Mouse (Mus musculus) fibroblast of lung, adult 2 months (primary cell): ENCODE measurements around the gene Slc26a3.

Experiments
- DNase-seq: peaks from one replicate; pipeline ENCODE4 v3.0.0-alpha.2; 2011; ENCODE audit warnings: low read depth

Gene Slc26a3

GRCm38 (mm10) chr12:31390571-31390970 lies at the start of gene Slc26a3:
Slc26a3 (plus strand) TSS chr12:31390871.
- no peak for DNase-seq

GRCm38 (mm10) chr12:31350191-31350943 lies 40.3 kb upstream of the Slc26a3 start:
- no peak for DNase-seq

GRCm38 (mm10) chr12:31350944-31351928 lies 39.4 kb upstream of the Slc26a3 start, which contains the start of gene Dld:
Dld (minus strand) TSS chr12:31351453.
- peak; percentile 92 for DNase-seq

- DNase-seq, result no peak
Measured at GRCm38 (mm10) chr12:31366428-31366827, 24.2 kb upstream of the Slc26a3 start.

GRCm38 (mm10) chr12:31367721-31368120 lies 22.9 kb upstream of the Slc26a3 start:
- DNase-seq, result no peak

DNA sequence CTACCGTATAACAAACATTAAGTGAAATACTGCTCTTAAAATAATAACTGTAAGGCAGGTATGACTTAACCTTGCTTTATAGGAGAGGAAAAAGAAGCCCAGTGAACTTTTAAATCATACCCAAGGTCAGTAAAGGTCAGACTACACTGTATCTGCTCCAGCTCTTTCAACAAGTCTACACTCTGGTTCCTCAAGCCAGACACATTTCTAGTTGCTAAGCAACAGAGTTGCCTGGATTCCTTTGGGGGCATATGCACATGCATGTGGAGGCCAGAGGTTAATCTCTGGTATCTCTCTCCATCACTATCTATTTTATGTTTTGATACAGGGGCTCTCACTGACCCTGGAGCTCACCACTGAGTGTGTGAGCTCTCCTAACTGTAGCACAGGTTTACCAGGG lies 21.6 kb upstream of the Slc26a3 start:
- no peak for DNase-seq

GRCm38 (mm10) chr12:31369656-31370055 lies 21.0 kb upstream of the Slc26a3 start:
- no peak for DNase-seq

GRCm38 (mm10) chr12:31374603-31375282 lies 15.9 kb upstream of the Slc26a3 start:
- DNase-seq, result peak; percentile 41

DNA sequence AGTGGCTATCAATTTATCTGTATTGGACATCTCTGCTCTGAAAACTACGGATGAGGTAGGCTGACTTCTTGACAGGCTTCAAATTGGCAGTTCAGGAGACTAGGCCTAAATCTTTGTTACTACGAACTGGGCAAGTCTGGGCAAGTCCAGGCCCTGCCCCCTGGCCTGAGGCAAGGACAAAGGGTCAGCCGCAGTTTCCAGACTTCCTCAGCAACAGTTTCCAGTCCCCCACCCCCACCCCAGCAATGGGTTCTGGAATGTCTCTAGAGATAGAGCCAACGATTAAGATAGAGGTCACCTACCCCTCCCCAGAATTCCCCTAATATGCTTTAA lies 15.4 kb upstream of the Slc26a3 start:
- DNase-seq, result no peak

- DNase-seq, result no peak
Measured at GRCm38 (mm10) chr12:31376326-31376950, 14.2 kb upstream of the Slc26a3 start.

GRCm38 (mm10) chr12:31377241-31377640 lies 13.4 kb upstream of the Slc26a3 start:
- DNase-seq, result no peak

GRCm38 (mm10) chr12:31380878-31381277 lies 9.8 kb upstream of the Slc26a3 start:
- no peak for DNase-seq

DNA sequence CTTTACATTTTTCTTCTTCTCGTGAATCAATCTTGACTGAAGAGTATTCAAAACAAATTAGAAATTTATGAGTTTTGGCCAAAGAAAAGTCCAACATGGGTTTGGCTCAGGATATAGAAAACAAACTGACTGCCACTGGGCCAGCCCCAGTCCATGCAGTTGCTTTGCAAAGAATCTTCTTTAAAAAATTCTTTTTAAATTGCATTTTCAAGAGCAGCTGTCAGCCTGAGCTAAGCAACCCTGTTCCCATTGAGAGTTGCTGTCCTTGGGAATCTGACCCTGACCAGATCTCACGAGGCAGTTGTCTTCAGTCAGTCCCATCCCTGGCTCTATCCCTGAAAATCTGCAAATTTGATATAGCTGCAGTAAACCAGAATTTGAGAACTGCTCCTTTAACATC lies 8.2 kb upstream of the Slc26a3 start:
- DNase-seq, result no peak

GRCm38 (mm10) chr12:31387303-31387702 lies 3.4 kb upstream of the Slc26a3 start:
- DNase-seq, result no peak

DNA sequence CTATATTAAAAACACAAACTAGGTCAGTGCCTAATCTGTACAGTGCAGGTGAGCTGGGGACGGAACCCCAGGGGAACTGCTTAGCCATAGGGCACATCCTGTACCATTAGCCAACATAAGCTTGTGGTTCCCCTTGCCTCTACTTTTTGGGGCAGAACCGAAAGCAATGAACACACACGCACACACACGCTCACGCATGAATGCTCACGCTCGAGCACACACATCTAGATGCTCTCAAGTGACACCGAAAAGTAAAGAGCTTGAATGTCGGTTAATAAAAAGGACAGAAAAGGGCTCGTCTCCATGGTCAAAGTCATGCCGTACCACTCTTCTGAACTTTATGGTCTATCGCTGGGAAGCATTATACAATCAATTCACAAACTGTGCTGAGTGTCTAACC lies 1.0 kb downstream of the Slc26a3 start:
- no peak for DNase-seq

GRCm38 (mm10) chr12:31395895-31396294 lies 5.2 kb downstream of the Slc26a3 start:
- DNase-seq, result no peak

- DNase-seq, result no peak
Measured at GRCm38 (mm10) chr12:31397709-31398108, 7.0 kb downstream of the Slc26a3 start.

DNA sequence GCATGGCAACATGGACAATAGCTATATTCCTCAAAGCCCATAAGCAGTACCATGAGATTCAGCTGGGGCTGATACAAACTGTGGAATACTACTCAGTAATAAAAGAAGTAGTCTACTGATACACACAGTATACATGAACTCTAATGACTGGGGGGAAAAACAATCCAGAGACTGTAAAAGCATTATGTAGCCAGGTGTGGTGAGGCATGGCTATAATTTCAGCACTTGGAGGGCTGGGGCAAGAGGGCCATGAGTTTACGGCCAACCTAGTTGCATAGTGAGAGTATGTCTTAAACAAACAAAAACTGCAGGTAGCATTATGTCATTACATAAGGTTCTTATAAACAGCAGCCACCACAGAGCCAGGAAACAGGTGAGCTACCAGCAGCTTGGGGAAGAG lies 10.2 kb downstream of the Slc26a3 start:
- no peak for DNase-seq

- no peak for DNase-seq
Measured at GRCm38 (mm10) chr12:31401930-31402329, 11.3 kb downstream of the Slc26a3 start.

DNA sequence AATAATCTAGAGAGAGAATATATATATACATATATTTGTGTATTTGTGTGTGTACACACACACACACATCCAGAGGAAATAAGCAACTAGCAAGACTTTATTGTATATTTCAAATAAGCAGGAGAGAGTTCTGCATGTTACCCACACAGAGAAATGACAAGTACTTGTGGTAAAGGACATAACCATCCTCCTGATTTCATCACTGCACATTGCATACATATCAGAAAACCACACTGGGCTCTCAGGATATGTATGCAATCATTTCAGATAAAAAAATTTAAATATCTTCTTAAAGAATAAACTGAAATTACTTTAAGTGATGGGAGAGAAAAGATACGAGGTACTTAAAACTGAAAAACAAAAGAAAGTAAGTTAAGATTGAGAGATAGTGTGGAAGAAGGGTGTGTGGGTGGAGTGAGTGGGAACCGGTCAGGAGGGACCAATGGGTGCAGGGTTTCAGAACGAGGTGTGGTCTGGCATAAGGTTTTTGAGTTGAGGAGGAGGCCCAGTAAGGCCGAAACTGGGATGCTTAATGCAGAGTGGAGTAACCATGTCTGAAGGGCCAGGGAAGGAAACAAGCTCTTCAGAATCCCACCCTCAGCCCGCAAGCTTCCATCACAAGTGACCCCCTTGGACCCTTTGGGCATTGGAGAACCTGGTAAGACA lies 14.0 kb downstream of the Slc26a3 start:
- no peak for DNase-seq

- peak; percentile 10 for DNase-seq
Measured at GRCm38 (mm10) chr12:31415971-31416370, 25.3 kb downstream of the Slc26a3 start.
